Mouse (Mus musculus) gastrocnemius, postnatal 14 days (tissue): Measurements from ENCODE around the gene Mrpl46. TPM values are rescaled to one million over a fixed set of nuclear protein-coding genes. Genes with fewer than 3 reads are reported as not detected.

Experiments used
- DNase-seq: peaks from one replicate; pipeline ENCODE4 v3.0.0; 2021; ENCODE audit warnings: mixed read lengths
- intact Hi-C: fragments of 180-260 bp; cut with DNase I; formaldehyde crosslinking; loops from one replicate; pipeline ENCODE4 v1.15.1; 2025; ENCODE audit warnings: low total_unique reads
- total RNA-seq, 2 experiments: library from RNA; stranded (reverse); gene quantifications; 2 replicates each; pipeline ENCODE4 v1.2.3; 2021

Gene Mrpl46
- total RNA-seq, 2 experiments from 2014 or later, result 30.2 to 36.2 TPM

DNA sequence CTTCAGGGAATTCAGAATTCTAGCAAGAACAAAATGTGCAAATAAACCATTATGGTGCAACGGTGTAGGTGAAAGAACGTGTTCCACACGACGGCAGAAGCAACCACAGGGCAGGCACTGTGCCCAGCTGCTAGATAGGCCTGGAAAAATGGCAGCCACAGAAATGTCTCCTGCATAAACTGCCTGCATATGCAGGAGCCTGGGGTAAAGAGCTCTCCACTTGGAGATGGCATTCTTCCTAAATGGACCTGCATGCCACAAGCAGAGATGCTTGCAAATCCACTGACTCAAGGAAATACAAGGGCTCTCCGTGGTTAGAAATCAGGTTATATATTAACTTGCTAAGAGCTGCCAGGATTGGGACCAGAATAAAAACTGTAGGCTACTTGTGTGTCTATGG is 4.6 kb downstream of the Mrpl46 start:
- DNase-seq, result no peak
- intact Hi-C loops, result no loop called here

DNA sequence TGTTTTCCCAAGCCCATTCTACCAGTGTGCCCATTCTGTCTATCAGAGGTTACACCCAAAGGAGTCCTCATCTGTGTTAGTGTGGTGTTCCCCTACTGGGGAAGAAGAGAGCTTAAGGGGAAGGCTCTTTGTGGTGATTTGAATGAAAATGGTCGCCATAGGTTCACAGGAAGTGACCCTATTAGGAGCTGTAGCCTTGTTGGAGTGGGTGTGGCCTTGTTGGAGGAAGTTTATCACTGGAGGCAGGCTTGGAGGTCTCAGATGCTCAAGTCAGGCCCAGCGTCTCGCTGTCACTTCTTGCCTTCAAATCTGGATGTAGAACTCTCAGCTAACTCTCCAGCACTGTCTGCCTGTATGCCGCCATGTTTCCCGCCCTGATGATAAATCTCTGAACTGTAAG is 12.4 kb downstream of the Mrpl46 start:
- intact Hi-C loops, result no loop called here
- no peak for DNase-seq

DNA sequence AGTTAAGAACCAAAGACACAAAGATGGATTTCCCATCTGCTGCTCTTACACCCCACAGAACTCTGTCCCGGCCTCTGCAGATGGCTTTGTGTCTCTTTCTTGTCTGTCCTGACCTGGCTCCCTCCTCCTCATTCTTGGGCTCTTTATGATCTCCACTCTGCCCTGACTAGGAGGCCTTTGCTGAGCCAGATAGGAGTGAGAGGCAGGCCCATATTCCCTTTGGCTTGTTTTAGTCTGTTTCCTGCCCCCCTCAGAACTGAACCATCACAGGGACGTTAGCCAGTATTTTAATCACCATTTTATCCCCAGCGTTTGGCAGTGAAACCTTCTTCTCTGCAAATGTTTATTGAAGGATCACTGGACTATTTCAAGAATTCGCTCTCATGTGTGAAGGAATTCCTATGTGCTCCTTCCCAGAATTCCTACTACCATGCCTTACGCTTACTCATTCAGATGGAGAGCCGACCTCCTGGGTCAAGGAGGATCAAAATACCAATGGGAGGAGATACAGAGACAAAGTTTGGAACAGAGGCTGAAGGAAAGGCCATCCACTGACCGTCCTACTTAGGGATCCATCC is 14.2 kb downstream of the Mrpl46 start:
- intact Hi-C loops, result no loop called here
- DNase-seq, result no peak

DNA sequence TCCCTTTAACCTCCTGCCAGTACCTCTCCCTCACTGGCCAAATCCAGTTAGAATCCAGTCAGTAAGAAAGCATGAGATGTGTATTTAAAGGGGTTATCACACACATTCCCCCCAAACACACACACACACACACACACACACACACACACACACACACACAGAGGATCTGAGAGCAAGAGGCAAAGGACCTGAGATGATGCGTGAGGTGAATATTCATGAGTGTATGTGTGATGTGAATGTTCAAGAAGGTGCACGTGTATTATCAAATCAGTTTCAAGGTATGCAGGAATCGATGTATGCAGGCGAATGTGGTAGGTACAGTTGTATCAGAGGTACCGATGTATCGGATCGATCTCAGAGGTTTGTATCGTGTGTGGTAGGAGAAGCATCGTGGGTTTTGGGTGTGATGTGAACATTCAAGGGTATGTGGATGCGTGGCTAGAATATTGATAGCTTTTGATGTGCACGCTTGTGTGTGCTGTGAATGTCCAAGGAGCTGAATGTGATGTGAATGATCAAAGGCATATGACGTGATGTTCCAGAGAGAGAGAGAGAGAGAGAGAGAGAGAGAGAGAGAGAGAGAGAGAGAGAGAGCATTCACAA is 15.3 kb downstream of the Mrpl46 start:
- no peak for DNase-seq
- intact Hi-C loops, result no loop called here

DNA sequence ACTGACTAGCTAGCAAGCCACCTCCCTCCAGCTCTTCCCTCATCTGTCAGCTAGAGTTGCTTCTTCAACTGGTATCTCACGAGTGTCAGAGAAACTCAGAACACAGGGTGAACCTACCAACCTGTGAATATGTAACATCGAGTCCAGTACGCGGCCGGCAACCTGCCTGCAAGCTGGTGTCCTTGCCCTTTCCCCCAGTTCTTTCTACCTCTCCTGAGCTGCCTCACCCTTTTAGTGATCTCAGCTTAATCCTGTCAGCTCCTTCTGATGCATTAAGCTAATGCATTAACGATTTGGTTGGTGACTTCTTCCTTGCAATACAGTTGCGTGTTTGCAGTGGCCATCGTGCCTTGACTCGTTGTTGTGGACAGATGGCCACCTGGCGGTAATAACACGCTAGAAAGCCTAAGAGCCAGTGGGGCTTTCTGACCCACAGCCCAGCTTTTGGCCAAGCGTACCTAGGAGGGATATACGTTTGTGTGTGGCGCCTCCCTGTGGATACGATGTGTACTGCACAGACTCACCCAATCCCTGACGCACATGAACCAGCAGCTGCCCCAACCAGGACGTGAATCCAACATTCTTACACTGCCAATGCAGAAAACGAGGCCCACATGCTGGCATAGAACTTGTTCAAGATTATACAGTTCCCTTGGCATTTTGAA is 17.2 kb downstream of the Mrpl46 start:
- intact Hi-C loops, result no loop called here

DNA sequence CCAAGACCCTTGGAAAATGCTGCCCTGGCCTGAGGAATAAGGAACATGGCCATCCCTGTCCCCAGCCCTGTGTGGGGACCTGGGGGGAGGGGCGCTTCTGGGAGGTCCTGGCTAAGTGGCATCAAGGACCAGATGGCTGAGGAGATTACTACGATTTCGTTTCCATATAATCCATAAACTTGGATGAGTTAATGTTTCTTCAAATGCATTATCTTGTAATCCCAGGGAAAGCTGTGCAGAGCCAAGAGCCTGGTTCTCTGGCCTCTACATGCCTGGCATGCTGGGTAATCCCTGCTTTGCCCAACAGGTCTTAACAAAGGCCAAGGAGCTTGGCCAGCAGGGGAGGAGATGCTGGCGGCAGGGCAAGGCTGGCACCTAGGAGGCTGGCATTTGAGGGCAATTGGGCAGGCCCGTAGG is 18.1 kb downstream of the Mrpl46 start:
- intact Hi-C loops, result no loop called here
- DNase-seq, result no peak

More for the DNA sequence above, 17.2 kb downstream of the Mrpl46 start:
- peak; percentile 42 for DNase-seq

DNA sequence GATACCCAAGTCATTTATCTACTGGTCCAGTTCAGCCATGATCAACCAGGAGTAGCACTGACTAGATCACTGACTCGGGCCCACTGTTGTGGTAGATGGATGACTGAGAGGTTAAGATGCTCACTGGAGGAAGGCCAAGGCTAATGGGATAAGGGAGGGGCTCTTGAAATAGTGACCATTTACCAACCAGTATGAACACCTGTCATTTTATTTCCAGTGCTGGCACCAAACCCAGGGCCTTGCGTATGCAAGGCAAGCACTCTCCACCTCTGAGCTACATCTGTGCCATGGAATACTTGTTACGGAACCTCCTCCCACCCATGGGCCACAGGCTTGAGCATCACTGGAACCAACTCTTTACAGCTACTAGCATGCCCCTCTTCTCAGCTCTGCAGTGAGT is 19.5 kb downstream of the Mrpl46 start:
- DNase-seq, result no peak
- intact Hi-C loops, result no loop called here

DNA sequence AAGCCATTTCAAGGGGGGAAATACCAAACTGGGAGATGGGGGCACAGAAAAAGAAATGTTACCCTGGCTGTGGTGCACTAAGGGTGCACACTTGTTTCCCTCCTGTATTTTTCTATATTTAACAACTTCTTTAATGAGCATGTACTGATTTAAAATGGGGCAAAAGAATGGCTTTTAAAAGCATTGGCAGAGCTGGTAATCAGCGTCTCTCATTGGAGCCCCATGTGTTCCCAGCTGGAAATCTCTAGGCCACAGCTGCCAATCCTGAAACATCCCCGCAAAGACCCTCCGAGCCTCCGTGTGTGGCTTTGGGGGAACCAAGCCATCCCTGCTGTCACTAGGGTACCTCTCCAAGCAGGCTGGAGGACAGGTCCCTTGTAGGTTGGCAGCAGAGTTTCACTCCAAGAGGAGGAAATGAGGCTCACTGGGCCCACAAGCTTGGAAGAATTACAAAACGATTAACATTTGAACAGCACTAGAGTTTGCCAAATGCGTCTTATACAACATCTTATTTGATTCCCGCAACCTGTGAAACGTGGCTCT is 28.8 kb downstream of the Mrpl46 start:
- intact Hi-C loops, result no loop called here
- no peak for DNase-seq

DNA sequence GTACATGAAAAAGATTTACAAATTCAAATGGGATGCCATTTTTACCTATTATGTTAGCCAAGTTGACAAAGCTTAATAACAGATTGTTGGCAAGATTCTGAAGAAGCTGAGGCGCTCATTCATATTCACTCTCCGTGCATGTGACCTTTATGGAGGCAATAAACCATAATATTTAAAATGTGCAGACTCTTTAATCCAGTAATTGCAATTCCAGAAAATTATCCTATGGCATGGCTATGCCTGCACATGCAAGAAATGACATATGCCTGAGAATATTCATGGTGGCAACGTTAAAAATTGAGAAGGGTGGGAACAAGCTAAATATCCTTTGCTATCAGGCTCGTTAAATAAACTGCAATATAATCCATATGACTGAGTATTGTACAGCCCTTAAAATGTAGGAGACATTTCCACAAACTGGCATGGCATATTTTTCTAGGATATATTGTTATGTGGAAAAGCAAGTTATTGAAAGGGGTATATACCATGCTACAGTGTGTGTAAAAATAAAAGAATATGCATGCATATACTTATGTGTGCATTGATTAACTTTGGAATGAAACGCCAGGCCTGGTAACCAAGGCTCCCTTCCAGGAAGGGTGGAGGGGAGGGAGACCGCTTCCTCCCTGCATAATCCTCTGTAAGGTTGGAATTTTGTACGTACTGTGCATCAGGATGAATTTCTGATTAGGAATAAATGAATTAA is 29.4 kb downstream of the Mrpl46 start:
- intact Hi-C loops, result no loop called here

DNA sequence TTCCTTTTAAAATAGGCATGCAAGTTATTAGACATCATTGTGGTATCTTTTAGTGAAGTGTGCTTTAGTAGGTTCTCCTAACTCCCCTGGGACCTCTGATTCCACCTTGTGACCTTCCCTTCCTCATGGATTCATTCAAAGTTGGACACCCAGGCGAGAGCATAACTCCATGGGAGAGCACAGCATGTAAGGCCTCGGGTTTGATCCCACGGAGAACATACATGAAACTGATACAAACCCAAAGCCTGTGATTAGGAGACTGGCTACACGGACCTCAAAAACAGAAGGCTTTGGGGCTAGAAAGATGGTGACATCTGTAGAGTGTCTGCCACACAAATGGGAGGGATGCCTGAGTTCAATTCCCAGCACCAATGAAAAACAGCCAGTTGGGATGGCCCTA is 30.4 kb downstream of the Mrpl46 start:
- intact Hi-C loops, result no loop called here

More for the DNA sequence above, 29.4 kb downstream of the Mrpl46 start:
- DNase-seq, result no peak

DNA sequence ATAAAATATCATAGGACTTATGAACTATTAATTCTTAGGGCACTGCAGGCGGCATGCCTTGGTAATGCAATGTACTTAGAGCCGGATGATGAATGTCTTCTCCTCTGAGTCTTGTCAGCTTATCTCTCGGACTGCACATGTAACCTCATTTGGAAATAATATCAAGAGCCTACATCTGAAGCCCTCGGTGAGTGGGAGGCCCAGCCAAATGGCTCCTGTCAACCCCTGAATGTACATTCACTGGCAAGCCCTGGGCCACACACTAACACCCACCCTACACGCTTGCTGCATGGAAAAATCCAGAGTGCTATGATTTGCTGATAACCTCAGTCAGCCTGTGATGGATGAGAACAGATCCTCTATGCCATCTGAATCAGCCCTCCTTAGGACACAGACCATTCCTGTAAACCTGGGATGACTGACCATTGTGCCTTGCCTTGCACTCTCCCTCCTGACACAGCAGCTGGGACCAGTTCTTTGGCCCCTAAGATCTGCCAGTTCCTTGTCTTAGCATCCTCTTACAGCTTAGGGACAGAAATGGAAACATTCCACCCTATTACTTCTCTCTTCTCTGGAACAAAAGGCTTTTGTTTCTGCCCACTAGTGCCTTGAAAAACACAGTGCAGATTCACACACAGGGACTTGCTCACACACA is 39.5 kb downstream of the Mrpl46 start:
- intact Hi-C loops, result no loop called here
- DNase-seq, result no peak

More for the DNA sequence above, 30.4 kb downstream of the Mrpl46 start:
- no peak for DNase-seq

DNA sequence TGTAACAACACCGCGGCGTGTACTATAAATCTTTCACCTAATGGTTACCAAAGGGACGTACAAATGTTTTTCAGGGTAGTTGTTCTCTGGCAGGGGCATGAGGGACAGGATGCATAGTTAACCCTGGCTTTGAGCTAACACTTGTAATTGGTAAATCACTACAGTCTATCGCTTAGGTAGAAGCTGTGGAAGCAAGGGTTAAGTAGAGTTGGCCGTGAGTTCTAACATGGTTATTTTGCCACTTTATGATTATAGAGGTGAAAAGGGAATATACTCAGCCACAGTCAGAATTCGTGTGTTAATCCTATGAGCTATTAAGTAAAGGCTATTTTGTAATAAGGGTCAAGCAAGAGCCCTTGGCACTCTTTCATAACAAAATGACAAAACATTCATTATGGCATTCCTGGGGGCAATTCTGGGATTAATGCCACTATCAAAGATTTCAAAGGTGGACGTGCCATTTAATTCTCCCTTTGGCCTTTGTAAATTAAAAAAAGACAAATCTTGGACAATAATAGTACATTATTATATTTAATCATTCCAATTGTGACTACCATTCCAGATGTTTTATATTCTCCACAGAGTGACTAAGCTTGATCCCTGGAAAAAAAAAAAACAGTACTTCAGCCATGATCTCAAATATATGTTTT is 43.9 kb downstream of the Mrpl46 start:
- no peak for DNase-seq
- intact Hi-C loops, result no loop called here

DNA sequence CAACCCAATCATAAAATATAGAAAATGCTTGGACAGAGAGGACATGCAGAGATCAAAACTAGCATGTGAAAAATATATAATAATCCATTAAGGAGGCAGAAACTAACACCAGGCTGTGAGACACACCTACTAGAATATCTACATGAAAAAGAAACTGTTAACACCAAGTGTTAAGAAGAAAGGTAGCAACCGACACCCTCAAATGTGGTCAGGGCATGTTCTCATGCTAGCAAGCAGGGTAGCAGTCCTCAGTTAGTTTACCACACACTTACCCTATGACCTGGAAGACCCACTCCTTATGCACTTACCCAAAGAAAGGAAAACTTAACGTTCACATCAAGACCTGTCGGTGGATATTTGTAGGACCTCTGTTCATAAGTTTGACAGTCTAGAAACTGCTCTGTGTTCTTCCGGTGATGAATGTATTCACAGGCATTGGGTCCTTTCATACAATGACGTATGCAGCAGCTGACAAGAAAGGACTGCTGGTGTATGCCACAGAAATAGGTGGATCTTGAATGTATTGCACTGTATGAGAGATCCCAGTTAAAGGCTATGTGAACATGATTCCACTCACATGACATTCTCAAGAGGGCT is 45.6 kb downstream of the Mrpl46 start, which contains the start of gene Ntrk3:
Gene Ntrk3, minus strand, starts transcription at position 399 of the 597 bp plus-strand sequence.
- no peak for DNase-seq
- intact Hi-C loops, result no loop called here

DNA sequence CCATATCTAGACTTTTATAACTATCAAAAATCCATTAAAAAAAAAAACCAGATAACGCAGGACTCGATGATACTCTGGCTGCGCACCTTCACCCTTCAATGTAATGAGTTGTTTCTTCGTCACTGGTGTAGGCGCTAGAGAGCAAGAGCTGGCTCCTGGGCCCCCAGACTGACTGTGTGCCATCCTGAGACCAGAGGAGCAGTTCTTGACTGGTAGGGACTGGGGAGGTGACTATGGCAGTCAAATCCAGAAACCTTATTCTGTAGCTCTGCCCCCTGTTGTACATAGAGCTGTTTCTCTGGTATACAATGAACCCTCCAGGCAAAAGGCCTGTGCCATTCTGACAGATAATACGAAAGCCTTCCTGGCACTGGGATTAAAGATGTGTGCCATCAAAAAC is 46.1 kb downstream of the Mrpl46 start:
- no peak for DNase-seq

DNA sequence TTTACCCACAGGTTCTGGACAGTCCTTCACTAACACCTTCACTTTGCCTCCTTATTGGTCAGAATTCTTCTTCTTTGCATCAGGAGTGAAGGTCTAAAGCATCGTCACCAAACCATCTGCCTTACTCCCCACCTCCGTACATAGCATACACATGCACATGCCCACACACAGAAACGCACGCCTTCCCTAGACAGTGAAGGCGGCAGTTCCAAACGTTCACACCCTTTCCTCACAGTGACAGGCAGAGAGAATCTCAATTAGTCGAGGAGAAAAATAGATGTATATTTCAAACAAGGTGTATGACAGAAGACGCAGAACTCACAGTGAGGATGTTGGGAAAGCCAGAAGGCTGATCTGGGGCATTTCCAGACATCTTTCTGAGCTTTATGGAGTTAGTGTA is 51.9 kb downstream of the Mrpl46 start:
- no peak for DNase-seq
- intact Hi-C loops, result no loop called here

More for the DNA sequence above, 46.1 kb downstream of the Mrpl46 start:
- intact Hi-C loops, result no loop called here
